Mouse (Mus musculus) layer of hippocampus, adult 9-10 months (tissue): ENCODE measurements around the gene Mvb12b.

Experiments used
- DNase-seq: peaks from one replicate; pipeline ENCODE4 v3.0.0; 2022; ENCODE audit warnings: low spot score

Mvb12b gene

GRCm38 (mm10) chr2:33886386-33887327 lies 1.1 kb downstream of the Mvb12b start:
- no peak for DNase-seq

- DNase-seq, result no peak
Observed at GRCm38 (mm10) chr2:33885264-33885651, 2.5 kb downstream of the Mvb12b start.

GRCm38 (mm10) chr2:33884623-33885263 lies 3.0 kb downstream of the Mvb12b start:
- DNase-seq, result no peak

- DNase-seq, result no peak
Observed at GRCm38 (mm10) chr2:33879223-33879622, 8.5 kb downstream of the Mvb12b start.

- no peak for DNase-seq
Observed at GRCm38 (mm10) chr2:33878437-33878836, 9.3 kb downstream of the Mvb12b start.

- no peak for DNase-seq
Observed at GRCm38 (mm10) chr2:33877663-33878360, 9.9 kb downstream of the Mvb12b start.

- no peak for DNase-seq
Observed at GRCm38 (mm10) chr2:33876529-33877290, 11.0 kb downstream of the Mvb12b start.

- no peak for DNase-seq
Observed at GRCm38 (mm10) chr2:33875594-33875993, 12.2 kb downstream of the Mvb12b start.

- no peak for DNase-seq
Observed at GRCm38 (mm10) chr2:33874856-33875576, 12.7 kb downstream of the Mvb12b start.

GRCm38 (mm10) chr2:33874367-33874766 lies 13.4 kb downstream of the Mvb12b start:
- no peak for DNase-seq

GRCm38 (mm10) chr2:33873501-33873900 lies 14.2 kb downstream of the Mvb12b start:
- no peak for DNase-seq

- DNase-seq, result no peak
Observed at GRCm38 (mm10) chr2:33872841-33873271, 14.9 kb downstream of the Mvb12b start.

GRCm38 (mm10) chr2:33871181-33871520 lies 16.6 kb downstream of the Mvb12b start:
- no peak for DNase-seq

GRCm38 (mm10) chr2:33870369-33871180 lies 17.2 kb downstream of the Mvb12b start:
- no peak for DNase-seq

GRCm38 (mm10) chr2:33869689-33870343 lies 17.9 kb downstream of the Mvb12b start:
- DNase-seq, result no peak

- DNase-seq, result no peak
Observed at GRCm38 (mm10) chr2:33868996-33869688, 18.6 kb downstream of the Mvb12b start.

- no peak for DNase-seq
Observed at GRCm38 (mm10) chr2:33868322-33868721, 19.4 kb downstream of the Mvb12b start.

- DNase-seq, result no peak
Observed at GRCm38 (mm10) chr2:33856746-33857145, 31.0 kb downstream of the Mvb12b start.
